Mouse (Mus musculus) lung, embryonic 16.5 days (tissue): ENCODE measurements around the gene Gpr85. TPM values are rescaled to one million over a fixed set of nuclear protein-coding genes. Genes with fewer than 3 reads are reported as not detected.
"Not testable (repeated sequence)": the region's sequence is repeated elsewhere in the genome, so short reads cannot be mapped to it uniquely, and the experiment has no call there.

Experiments used
- ATAC-seq: fragments of 200-750 bp; cut with Nextera tagmentation; 2 replicates; pipeline ENCODE4 v1.8.0; 2017; ENCODE audit warnings: low read depth, mild to moderate bottlenecking, moderate library complexity
- H3K27ac ChIP-seq: fragments of 300-500 bp; sonication (generic); 2 replicates; pipeline ENCODE4 v1.5.1; 2014; ENCODE audit warnings: mild to moderate bottlenecking, control low read depth, low read length
- H3K27me3 ChIP-seq: fragments of 300-500 bp; sonication (generic); 2 replicates; pipeline ENCODE4 v1.6.1; 2014; ENCODE audit warnings: low read depth, low read length, mixed read lengths; ENCODE audit not compliant: control insufficient read depth, insufficient read depth
- H3K36me3 ChIP-seq: fragments of 300-500 bp; sonication (generic); 2 replicates; pipeline ENCODE4 v1.6.1; 2014; ENCODE audit warnings: low read length; ENCODE audit not compliant: control insufficient read depth, insufficient read depth
- H3K4me1 ChIP-seq: fragments of 300-500 bp; sonication (generic); replicated peaks from 2 replicates; pipeline ENCODE4 v1.6.1; 2014; ENCODE audit warnings: low read length, mixed read lengths; ENCODE audit not compliant: control insufficient read depth, insufficient read depth
- H3K4me2 ChIP-seq: fragments of 300-500 bp; sonication (generic); 2 replicates; pipeline ENCODE4 v1.6.1; 2014; ENCODE audit warnings: low read depth, low read length, control low read depth
- H3K4me3 ChIP-seq: fragments of 300-500 bp; sonication (generic); 2 replicates; pipeline ENCODE4 v1.5.1; 2014; ENCODE audit warnings: mild to moderate bottlenecking, low read length, control low read depth
- H3K9ac ChIP-seq: fragments of 300-500 bp; sonication (generic); 2 replicates; pipeline ENCODE4 v1.6.1; 2014; ENCODE audit warnings: low read length, control low read depth
- H3K9me3 ChIP-seq: fragments of 300-500 bp; sonication (generic); 2 replicates; pipeline ENCODE4 v1.6.1; 2016; ENCODE audit warnings: low read length; ENCODE audit not compliant: control insufficient read depth
- WGBS: fragments of 180-500 bp; shearing (Covaris S2); extraction: QIAGEN DNeasy Blood & Tissue Kit; methylation state at CpG from one replicate; pipeline ENCODE4 v1.1.7; 2014; 5-methylcytosine and 5-hydroxymethylcytosine counted together
- polyA plus RNA-seq: library from polyadenylated mRNA; unstranded; fragments of >200 nt; fragmentation: Nextera tagmentation; extraction: Ambion mirVana; gene quantifications from 2 replicates; pipeline ENCODE4 v1.2.1, GENCODE M21; 2015

The Gpr85 gene
- polyA plus RNA-seq, 1 experiment from 2014 or later = 2.9 TPM

- WGBS = 63% methylated on average over 6 of the region's 6 CpGs
- no peak overlapping the region for H3K4me2 ChIP-seq
- ATAC-seq = no peak
- H3K27me3 ChIP-seq = no peaks in the 10 kb centered on the region
- no peaks in the 10 kb centered on the region for H3K4me1 ChIP-seq
- no peak overlapping the region for H3K4me3 ChIP-seq
- H3K9ac ChIP-seq = no peak overlapping the region
- H3K27ac ChIP-seq = no peak overlapping the region
- H3K36me3 ChIP-seq = no peaks in the 10 kb centered on the region
- no peaks in the 10 kb centered on the region for H3K9me3 ChIP-seq
Observed at GRCm38 (mm10) chr6:13859877-13860585, 20.3 kb upstream of the Gpr85 start.

DNA sequence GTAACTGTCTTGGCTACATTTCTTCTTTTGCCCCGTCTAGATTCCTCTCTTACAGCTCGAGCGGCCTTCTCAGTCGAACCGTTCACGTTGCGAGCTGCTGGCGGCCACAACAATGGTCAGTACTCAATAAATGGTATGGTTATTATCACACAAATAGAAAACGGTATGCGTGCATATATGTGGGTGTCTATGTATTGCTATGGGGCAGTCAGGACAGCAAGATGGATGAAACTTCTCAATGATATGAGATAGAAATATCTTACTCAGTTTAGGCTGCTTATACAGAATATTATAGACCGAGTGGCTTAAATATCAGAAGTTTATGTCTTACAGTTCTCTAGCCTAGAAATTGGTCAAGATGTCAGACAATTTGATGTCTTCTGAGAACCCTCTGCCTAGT lies 14.5 kb upstream of the Gpr85 start:
- Histone ChIP-seq H3K9me3 (no peaks in the 10 kb centered on the region), H3K4me3 (no peak overlapping the region), H3K4me1 (no peaks in the 10 kb centered on the region), H3K27ac (no peak overlapping the region), H3K36me3 (no peaks in the 10 kb centered on the region), H3K4me2 (no peak overlapping the region), H3K9ac (no peak overlapping the region), H3K27me3 (no peaks in the 10 kb centered on the region)
- no peak for ATAC-seq
- WGBS = 35% methylated on average over 10 of the region's 11 CpGs

GRCm38 (mm10) chr6:13853244-13853643 lies 13.5 kb upstream of the Gpr85 start:
- no peaks in the 10 kb centered on the region for H3K36me3 ChIP-seq
- no peaks in the 10 kb centered on the region for H3K4me1 ChIP-seq
- no peak overlapping the region for H3K4me3 ChIP-seq
- H3K27ac ChIP-seq = no peak overlapping the region
- H3K27me3 ChIP-seq = no peaks in the 10 kb centered on the region
- ATAC-seq = no peak
- 80% methylated on average over 4 of the region's 4 CpGs for WGBS
- no peaks in the 10 kb centered on the region for H3K9me3 ChIP-seq
- H3K4me2 ChIP-seq = no peak overlapping the region
- no peak overlapping the region for H3K9ac ChIP-seq

- WGBS = 92% methylated on average over 1 of the region's 1 CpGs
Observed at GRCm38 (mm10) chr6:13846031-13846430, 6.3 kb upstream of the Gpr85 start.

DNA sequence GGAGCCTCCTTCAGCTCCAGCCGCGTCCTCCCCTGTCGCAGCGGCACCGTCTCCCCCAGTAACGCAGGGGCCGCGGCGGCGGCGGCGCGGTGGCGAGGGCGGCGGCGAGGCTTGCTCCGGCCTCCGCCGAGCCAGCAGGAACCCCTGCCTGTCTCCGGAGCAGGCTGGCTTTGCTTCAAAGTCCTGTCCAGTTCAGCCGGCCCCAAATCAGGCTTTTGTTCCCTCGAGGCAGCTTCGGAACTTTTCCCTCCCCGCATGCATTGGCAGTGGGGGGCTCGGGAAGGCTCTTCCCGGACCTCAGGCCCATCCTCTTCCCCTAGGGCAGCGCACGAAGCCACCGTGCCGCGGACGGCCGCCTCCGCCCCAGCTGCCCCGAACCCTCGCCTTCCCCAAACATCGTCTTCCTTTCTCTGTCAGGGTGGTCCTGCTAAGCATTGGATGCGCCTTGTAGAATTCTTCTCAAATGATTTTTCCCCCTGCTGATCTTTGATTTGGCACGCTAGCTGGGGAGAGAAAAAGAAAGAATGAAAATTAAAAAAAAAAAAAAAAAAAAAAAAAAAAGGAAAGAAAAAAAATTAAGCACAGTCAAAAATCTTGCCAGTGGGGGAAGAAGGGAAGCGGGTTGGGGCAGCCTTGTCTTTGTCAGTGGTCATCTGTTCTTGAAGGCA lies 931 bp downstream of the Gpr85 start:
- peak overlapping the region; percentile 94 for H3K4me2 ChIP-seq
- H3K27ac ChIP-seq = peak overlapping the region; percentile 75
- WGBS = under 1% methylated on average over 39 of the region's 41 CpGs
- H3K9me3 ChIP-seq = no peaks in the 10 kb centered on the region
- no peaks in the 10 kb centered on the region for H3K27me3 ChIP-seq
- peak; percentile 96 for ATAC-seq
- H3K4me3 ChIP-seq = peak overlapping the region; percentile 70
- H3K36me3 ChIP-seq = no peaks in the 10 kb centered on the region
- no peaks in the 10 kb centered on the region for H3K4me1 ChIP-seq
- H3K9ac ChIP-seq = peak overlapping the region; percentile 87

More at GRCm38 (mm10) chr6:13846031-13846430, 6.3 kb upstream of the Gpr85 start:
- H3K9me3 ChIP-seq, ATAC-seq, H3K27ac ChIP-seq, H3K9ac ChIP-seq, H3K4me2 ChIP-seq, H3K4me3 ChIP-seq, H3K36me3 ChIP-seq, H3K27me3 ChIP-seq, H3K4me1 ChIP-seq: not testable (repeated sequence)

DNA sequence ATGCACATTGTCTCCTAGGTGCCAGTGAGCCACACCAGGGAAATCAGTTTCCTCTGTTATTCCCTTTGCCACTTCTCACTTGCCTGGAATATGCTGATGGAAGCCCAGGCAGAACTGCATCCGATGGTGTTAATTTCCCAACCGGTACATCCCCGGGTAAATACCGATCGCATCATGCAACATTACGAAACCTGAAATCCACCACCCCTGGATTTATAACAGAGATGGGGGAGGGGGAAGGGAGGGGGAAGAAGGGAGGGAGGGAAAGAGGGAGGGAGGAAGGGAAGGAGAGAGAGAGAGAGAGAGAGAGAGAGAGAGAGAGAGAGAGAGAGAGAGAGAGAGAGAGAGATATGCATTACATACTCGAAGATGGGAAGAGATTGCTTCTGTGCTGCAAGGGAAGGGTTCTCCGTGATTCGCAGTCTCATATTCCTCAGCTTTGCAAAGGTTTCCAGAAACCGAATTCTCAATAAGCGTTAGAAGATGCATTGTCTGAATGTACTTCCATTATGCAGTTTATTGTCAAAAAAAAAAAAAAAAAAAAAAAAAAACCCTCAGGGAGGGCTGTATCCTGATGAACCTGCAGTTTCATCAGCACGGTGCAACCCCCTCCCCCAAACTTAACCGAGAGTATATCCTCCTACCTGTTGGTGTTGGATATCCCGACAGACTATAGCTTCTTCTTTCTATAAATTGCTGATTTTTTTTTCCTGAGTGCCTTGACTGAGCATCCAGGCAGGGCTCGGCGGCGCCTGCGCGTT lies 1.6 kb downstream of the Gpr85 start:
- Histone ChIP-seq H3K27ac (peak overlapping the region; percentile 75; the same call in 1 of the 2 replicates), H3K4me3 (peak overlapping the region; percentile 70), H3K27me3 (no peaks in the 10 kb centered on the region), H3K9me3 (no peaks in the 10 kb centered on the region), H3K9ac (peak overlapping the region; percentile 87), H3K36me3 (no peaks in the 10 kb centered on the region), H3K4me2 (peak overlapping the region; percentile 94), H3K4me1 (no peaks in the 10 kb centered on the region)
- ATAC-seq = no peak
- WGBS = 4% methylated on average over 19 of the region's 19 CpGs

GRCm38 (mm10) chr6:13836967-13837570 lies 2.7 kb downstream of the Gpr85 start:
- no peak for ATAC-seq
- WGBS = 61% methylated on average over 3 of the region's 3 CpGs
- Histone ChIP-seq H3K4me3 (no peak overlapping the region), H3K9me3 (no peaks in the 10 kb centered on the region), H3K4me1 (no peaks in the 10 kb centered on the region), H3K27ac (no peak overlapping the region), H3K27me3 (no peaks in the 10 kb centered on the region), H3K36me3 (no peaks in the 10 kb centered on the region), H3K4me2 (no peak overlapping the region), H3K9ac (no peak overlapping the region)

- H3K36me3 ChIP-seq = no peaks in the 10 kb centered on the region
- H3K4me2 ChIP-seq = no peak overlapping the region
- 73% methylated on average over 17 of the region's 17 CpGs for WGBS
- no peaks in the 10 kb centered on the region for H3K27me3 ChIP-seq
- no peaks in the 10 kb centered on the region for H3K9me3 ChIP-seq
- H3K4me1 ChIP-seq = no peaks in the 10 kb centered on the region
- no peak overlapping the region for H3K4me3 ChIP-seq
- no peak overlapping the region for H3K27ac ChIP-seq
- ATAC-seq = no peak
- H3K9ac ChIP-seq = no peak overlapping the region
Observed at GRCm38 (mm10) chr6:13835720-13836665, 3.7 kb downstream of the Gpr85 start.
